Mouse (Mus musculus) embryonic stem cell, embryonic (primary cell): ENCODE results near the gene Ap3b1.

Experiments
- CTCF ChIA-PET, 4 experiments: fragments of 300-600 bp in 2 of 4; fragments of 350-600 bp in 2 of 4; sonication (Branson Sonifier 250); formaldehyde crosslinking; loops; one replicate each; lab custom pipeline; 2022; ENCODE audit warnings: inconsistent platforms in 2 of 4; lab: Charles Lee
- POLR2A ChIA-PET, 4 experiments: fragments of 300-600 bp in 2 of 4; fragments of 350-600 bp in 2 of 4; sonication (Branson Sonifier 250); formaldehyde crosslinking; loops; one replicate each; lab custom pipeline; 2022; ENCODE audit warnings: antibody characterized with exemption in 4 of 4, inconsistent platforms in 1 of 4; lab: Charles Lee

The Ap3b1 gene

DNA sequence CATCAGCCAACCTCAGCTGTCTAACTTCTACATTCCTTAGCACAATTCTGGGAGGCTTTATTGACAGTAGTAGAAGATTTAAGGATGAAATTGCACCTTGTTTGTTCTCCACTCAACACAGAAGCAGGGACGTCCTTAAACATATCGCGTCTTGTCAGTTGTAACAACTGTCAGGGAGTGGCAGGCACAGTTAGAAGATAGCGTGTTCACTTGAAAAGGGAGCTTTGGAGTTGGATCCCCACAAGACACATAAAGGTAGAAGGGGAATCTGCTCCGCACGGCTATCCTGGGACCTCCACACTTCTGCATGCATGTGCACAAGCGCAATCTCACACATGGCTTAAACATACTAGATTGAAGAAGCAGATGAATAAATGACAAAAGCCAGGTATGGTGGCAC, 183.3 kb downstream of the Ap3b1 start:
- ChIA-PET POLR2A (interaction anchor here in 1 of 4 experiments (0.7 kb wide), 1 partner anchor 56 kb away, joined by 3 read pairs; no protein-coding TSS in a partner anchor), CTCF (interaction anchor here in 1 of 4 experiments (1.1 kb wide), 1 partner anchor 26 kb away, joined by 3 read pairs; no protein-coding TSS in a partner anchor)

- ChIA-PET CTCF (interaction anchor here in 2 of 4 experiments (0.6 to 1.5 kb wide), 2 partner anchors 16 to 45 kb away, joined by 3 read pairs; no protein-coding TSS in a partner anchor), POLR2A (interaction anchor here in 1 of 4 experiments (1.1 kb wide), 1 partner anchor 12 kb away, joined by 3 read pairs; no protein-coding TSS in a partner anchor)
These were observed 185.5 kb downstream of the Ap3b1 start for GRCm38 (mm10) chr13:94544211-94544610.

GRCm38 (mm10) chr13:94545739-94546138, 187.0 kb downstream of the Ap3b1 start:
- POLR2A ChIA-PET: interaction anchor here in 3 of 4 experiments (0.5 to 0.9 kb wide), 4 partner anchors 48 to 1396 kb away, joined by 3 to 4 read pairs (median 4); no protein-coding TSS in a partner anchor
- CTCF ChIA-PET: no interaction called here

DNA sequence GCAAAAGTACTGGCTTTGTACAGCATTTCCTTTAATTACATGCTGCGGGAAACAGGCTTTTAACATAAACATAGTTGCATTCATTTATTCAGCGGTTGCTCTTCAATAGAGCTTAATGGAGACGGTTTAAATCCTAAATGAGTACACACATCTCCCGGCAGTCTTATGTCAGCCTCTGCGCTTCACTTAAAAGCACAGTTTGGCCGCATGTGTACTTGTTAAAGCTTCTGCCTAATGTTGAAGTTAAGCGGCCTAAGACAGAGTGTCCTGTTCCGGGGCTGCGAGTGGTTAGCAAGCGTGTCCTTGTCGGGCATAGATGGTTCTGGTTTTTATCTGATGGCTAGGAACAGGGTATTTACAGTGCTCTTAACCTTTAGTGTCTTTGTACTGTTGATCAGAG, 187.5 kb downstream of the Ap3b1 start:
- ChIA-PET POLR2A (interaction anchor here in 3 of 4 experiments (0.5 to 0.9 kb wide), 4 partner anchors 8 to 1397 kb away, joined by 3 to 4 read pairs (median 3); no protein-coding TSS in a partner anchor), CTCF (no interaction called here)

DNA sequence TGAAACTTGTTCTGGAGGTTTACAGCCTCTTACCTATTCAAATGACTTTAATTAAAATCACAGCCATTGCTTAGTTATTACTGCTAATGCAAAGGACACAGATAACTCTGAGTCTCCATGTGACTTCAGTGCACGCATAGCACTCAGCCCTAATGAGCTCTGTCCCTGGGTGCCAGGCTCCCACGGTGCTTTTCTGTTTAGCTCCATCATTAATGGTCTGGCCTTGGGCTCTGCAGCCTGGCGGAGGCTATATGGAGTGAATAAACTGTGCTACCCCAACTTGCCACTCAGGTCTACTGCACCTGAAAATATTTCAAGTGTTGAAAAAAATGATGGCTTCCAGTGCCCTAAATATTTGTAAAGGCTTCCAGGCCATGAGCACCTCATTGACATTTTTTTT, 190.8 kb downstream of the Ap3b1 start:
- ChIA-PET POLR2A (interaction anchor here in 2 of 4 experiments (0.8 to 1.6 kb wide), 5 partner anchors 8 to 14 kb away, joined by 3 to 4 read pairs (median 3); no protein-coding TSS in a partner anchor), CTCF (interaction anchor here in 2 of 4 experiments (0.6 to 1.6 kb wide), 3 partner anchors 10 to 143 kb away, joined by 3 to 8 read pairs (median 4); no protein-coding TSS in a partner anchor)

DNA sequence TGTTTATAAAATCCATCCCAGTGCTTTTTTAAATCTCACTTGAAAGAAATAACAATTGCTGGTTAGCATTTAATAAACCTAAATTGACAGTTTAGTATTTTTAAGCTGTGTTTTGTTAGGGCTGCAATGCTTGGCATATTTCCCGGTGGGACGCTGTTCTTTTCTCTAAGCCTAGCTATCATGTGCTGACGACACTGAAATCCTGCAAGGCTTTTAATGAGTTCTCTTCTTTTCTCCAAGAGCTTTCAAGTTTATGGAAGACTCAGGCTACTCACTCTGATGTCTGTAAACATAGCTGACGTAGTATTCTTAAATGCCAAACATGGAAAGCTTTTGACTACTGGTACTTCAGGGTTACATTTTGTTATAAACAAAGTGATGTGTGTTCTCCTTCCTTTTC, 191.3 kb downstream of the Ap3b1 start:
- POLR2A ChIA-PET: interaction anchor here in 2 of 4 experiments (1.1 to 1.6 kb wide), 4 partner anchors 8 to 14 kb away, joined by 3 to 4 read pairs (median 3); no protein-coding TSS in a partner anchor
- CTCF ChIA-PET: interaction anchor here in 1 of 4 experiments (0.8 kb wide), 1 partner anchor 10 kb away, joined by 4 read pairs; no protein-coding TSS in a partner anchor

DNA sequence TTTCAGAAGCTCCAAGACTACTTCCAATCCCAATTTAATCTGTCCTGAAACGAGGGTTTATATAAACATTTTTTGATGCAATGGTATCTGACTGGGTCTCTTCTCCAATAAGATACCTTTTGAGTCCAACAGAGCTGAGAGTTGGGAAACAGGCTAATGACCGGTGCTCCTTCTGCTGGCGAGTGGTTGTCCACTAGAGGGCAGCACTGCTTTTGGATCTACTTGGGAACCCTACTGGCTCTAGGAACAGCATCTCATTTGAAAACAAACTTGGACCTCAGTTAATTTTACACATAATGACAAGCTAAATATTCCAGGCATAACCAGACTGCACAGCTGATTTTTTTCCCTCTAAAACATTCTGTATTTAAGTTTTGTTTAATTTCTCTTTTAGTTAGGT, 201.3 kb downstream of the Ap3b1 start:
- CTCF ChIA-PET: interaction anchor here in 3 of 4 experiments (0.6 to 2.4 kb wide), 19 partner anchors 9 to 396 kb away, joined by 3 to 8 read pairs (median 3); partner anchors contain the start of genes Ap3b1 (in 1 of the 3) and Otp (in 1 of the 3)
- POLR2A ChIA-PET: interaction anchor here in 1 of 4 experiments (0.7 to 1.5 kb wide), 3 partner anchors 9 to 179 kb away, joined by 3 to 4 read pairs (median 3); no protein-coding TSS in a partner anchor

- ChIA-PET CTCF (interaction anchor here in 1 of 4 experiments (1.1 to 2.4 kb wide), 4 partner anchors 12 to 307 kb away, joined by 3 to 8 read pairs (median 4); no protein-coding TSS in a partner anchor), POLR2A (interaction anchor here in 1 of 4 experiments (1.5 to 1.7 kb wide), 2 partner anchors 10 to 16 kb away, joined by 3 read pairs; no protein-coding TSS in a partner anchor)
These were observed 202.1 kb downstream of the Ap3b1 start for GRCm38 (mm10) chr13:94560878-94561277.

DNA sequence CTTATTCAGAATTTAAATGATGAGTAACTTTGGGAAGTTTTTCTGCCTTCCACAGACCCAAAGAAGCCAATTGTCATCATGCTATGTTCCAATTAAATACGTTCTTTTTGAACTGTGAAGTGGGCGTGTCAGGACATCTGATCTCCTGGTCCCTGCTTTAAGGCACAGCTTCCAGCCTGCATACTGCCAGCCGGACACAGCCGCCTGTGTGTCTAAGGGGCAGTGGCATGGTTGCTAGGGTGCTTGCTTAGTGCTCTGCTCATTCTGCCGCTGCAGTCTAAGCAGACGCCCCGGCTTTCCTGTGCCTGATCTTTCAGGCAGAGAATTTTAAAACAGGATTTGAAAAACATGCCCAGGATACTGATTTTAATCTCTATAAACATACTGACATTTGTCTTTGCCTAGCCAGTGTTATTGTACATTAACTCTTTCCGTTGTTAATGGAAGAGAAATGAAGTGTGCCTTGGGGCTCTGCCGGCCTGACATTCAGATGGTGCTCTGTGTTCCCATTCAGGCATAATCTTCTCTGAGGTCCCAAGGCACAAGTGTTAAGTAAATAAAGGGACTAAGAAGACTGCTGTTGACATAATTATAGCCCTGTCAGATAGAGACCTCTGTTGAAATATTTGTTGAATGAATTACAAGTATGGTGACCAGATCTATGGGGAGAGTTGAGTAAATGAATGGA, 204.0 kb downstream of the Ap3b1 start:
- CTCF ChIA-PET: no interaction called here

GRCm38 (mm10) chr13:94563836-94564235, 205.1 kb downstream of the Ap3b1 start:
- CTCF ChIA-PET: interaction anchor here in 1 of 4 experiments (0.5 kb wide), 1 partner anchor 15 kb away, joined by 4 read pairs; no protein-coding TSS in a partner anchor

More for the DNA sequence above, 204.0 kb downstream of the Ap3b1 start:
- POLR2A ChIA-PET: interaction anchor here in 1 of 4 experiments (0.6 to 1.7 kb wide), 2 partner anchors 14 to 333 kb away, joined by 3 read pairs; no protein-coding TSS in a partner anchor

DNA sequence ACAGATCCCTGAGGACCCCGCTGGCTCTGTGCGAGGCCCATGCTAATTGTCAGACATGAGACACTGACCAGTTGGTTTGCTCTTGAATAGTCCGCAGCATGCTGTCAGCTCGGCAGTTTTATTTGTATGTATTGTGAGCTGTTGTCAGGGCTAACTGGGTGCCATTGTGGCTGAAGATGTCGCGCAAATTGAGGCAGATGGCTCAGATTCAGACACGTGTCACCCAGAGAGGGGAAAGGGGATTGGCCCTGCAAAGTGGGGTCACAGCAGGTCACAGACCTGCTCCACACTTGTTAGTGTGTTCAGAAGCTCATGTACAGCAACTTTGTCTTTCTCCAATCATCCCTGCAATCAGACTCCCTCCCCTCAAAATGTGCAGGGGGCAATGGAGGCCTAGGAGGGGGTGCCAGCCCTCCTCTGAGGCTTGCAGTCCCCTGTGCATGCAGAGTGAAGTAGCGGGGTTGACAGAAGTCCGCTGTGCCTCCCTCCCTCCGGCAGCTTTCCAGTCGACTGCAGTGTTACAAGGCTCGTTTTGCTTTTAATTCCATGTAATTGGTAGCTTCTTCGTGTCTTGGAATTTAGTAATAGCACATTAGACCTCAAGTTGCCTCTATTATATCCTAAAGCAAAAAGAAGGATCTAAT, 205.7 kb downstream of the Ap3b1 start:
- ChIA-PET CTCF (interaction anchor here in 1 of 4 experiments (0.5 kb wide), 1 partner anchor 15 kb away, joined by 4 read pairs; no protein-coding TSS in a partner anchor), POLR2A (interaction anchor here in 2 of 4 experiments (1.0 to 1.2 kb wide), 2 partner anchors 11 to 15 kb away, joined by 3 to 5 read pairs; no protein-coding TSS in a partner anchor)

More at GRCm38 (mm10) chr13:94563836-94564235, 205.1 kb downstream of the Ap3b1 start:
- POLR2A ChIA-PET: interaction anchor here in 2 of 4 experiments (1.0 to 1.2 kb wide), 2 partner anchors 11 to 14 kb away, joined by 3 to 5 read pairs; no protein-coding TSS in a partner anchor

DNA sequence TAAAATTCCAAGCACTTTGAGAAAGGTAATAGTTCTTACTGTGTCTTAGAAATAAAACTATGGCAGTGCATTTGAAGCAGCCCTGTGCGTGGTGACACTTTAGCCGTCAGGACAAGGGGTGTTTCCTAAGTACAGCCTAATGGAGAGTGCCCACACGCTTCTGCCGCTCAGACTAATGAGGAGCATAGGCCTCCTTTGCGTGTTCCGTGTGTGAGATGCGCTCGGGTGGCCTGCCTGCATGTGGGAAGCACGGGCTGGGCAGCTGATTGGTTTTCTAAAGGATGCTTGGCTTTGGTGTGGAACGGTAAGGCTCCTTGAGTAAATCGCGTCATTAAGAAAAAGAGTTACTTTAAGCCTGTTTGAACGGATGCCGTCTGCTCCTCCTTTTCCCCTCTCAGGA, 206.4 kb downstream of the Ap3b1 start:
- ChIA-PET POLR2A (no interaction called here), CTCF (no interaction called here)

- ChIA-PET CTCF (no interaction called here), POLR2A (no interaction called here)
These were observed 206.9 kb downstream of the Ap3b1 start for GRCm38 (mm10) chr13:94565616-94566015.

GRCm38 (mm10) chr13:94567739-94568138, 209.0 kb downstream of the Ap3b1 start:
- CTCF ChIA-PET: interaction anchor here in 1 of 4 experiments (0.6 kb wide), 1 partner anchor 498 kb away, joined by 3 read pairs; no protein-coding TSS in a partner anchor
- POLR2A ChIA-PET: no interaction called here

DNA sequence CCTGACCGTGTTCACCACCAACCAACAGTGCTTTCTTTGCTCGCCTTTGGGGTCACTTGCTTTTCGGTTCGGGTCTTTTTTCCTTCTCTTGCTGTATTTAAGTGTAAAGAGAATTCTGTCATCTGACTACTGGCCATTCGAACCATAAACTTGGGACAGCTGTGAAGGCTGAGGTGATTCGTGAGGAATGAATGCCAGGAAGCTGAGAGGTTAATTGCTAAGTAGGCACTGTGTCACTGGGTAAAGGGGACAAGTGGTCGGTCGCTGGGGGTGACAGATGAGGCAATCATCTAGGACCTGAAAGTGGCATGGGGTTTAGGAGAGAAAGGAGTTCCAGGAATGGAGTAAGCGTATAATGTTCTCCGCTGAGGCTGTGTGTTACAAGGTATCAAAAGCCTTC, 212.2 kb downstream of the Ap3b1 start:
- ChIA-PET CTCF (interaction anchor here in 1 of 4 experiments (0.7 kb wide), 1 partner anchor 55 kb away, joined by 3 read pairs; no protein-coding TSS in a partner anchor), POLR2A (interaction anchor here in 1 of 4 experiments (0.6 kb wide), 1 partner anchor 24 kb away, joined by 5 read pairs; no protein-coding TSS in a partner anchor)

- POLR2A ChIA-PET: no interaction called here
- CTCF ChIA-PET: no interaction called here
These were observed 214.6 kb downstream of the Ap3b1 start for GRCm38 (mm10) chr13:94573356-94573755.

DNA sequence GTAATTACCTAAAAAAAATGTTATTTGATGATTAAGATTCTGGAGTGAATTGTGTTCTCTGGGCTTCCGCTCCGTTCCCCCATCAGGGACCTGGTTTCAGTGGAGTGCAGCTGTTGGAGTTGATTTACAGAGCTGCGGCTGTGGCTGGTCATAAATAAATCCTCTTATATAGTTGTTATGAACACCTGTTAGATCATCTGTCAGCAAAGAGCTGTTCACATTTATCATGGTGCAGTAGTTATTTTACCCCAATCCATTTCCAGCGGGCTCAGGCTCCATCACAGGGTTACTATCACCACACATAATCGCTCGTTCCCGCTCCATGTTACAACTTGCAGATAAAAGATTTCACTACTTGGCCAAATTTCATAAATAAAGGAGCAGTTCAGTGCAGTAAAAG, 215.1 kb downstream of the Ap3b1 start:
- ChIA-PET POLR2A (interaction anchor here in 1 of 4 experiments (0.6 kb wide), 1 partner anchor 132 kb away, joined by 3 read pairs; no protein-coding TSS in a partner anchor), CTCF (no interaction called here)
